Mouse (Mus musculus) embryonic facial prominence, embryonic 11.5 days (tissue): Measurements from ENCODE around the gene Npy2r. TPM values are rescaled to one million over a fixed set of nuclear protein-coding genes. Genes with fewer than 3 reads are reported as not detected.

Experiments used
- ATAC-seq: fragments of 200-750 bp; cut with Nextera tagmentation; replicated peaks from 2 replicates; pipeline ENCODE4 v1.8.0; 2017; ENCODE audit warnings: low read depth; ENCODE audit not compliant: insufficient number of reproducible peaks, low FRiP score, low TSS enrichment
- DNase-seq: peaks from one replicate; pipeline ENCODE4 v3.0.0-alpha.2; 2015; ENCODE audit warnings: low spot score
- H3K27ac ChIP-seq: fragments of 300-500 bp; sonication (generic); replicated peaks from 2 replicates; pipeline ENCODE4 v1.5.1; 2014; ENCODE audit warnings: mild to moderate bottlenecking, low read depth, low read length, control low read depth
- H3K27me3 ChIP-seq: fragments of 300-500 bp; sonication (generic); 2 replicates; pipeline ENCODE4 v1.6.1; 2014; ENCODE audit warnings: mild to moderate bottlenecking, low read length, moderate library complexity, mixed read lengths; ENCODE audit not compliant: control insufficient read depth, insufficient read depth
- H3K36me3 ChIP-seq: fragments of 300-500 bp; sonication (generic); replicated peaks from 2 replicates; pipeline ENCODE4 v1.6.1; 2014; ENCODE audit warnings: low read depth, mild to moderate bottlenecking, low read length, moderate library complexity, mixed read lengths; ENCODE audit not compliant: control insufficient read depth, insufficient read depth
- H3K4me1 ChIP-seq: fragments of 300-500 bp; sonication (generic); 2 replicates; pipeline ENCODE4 v1.6.1; 2014; ENCODE audit warnings: low read length, mixed read lengths; ENCODE audit not compliant: control insufficient read depth, insufficient read depth
- H3K4me2 ChIP-seq: fragments of 300-500 bp; sonication (generic); 2 replicates; pipeline ENCODE4 v1.6.1; 2014; ENCODE audit warnings: low read depth, mild to moderate bottlenecking, control low read depth, low read length, moderate library complexity
- H3K4me3 ChIP-seq: fragments of 300-500 bp; sonication (generic); 2 replicates; pipeline ENCODE4 v1.5.1; 2014; ENCODE audit warnings: low read depth, low read length, control low read depth
- H3K9ac ChIP-seq: fragments of 300-500 bp; sonication (generic); replicated peaks from 2 replicates; pipeline ENCODE4 v1.6.1; 2014; ENCODE audit warnings: mild to moderate bottlenecking, control low read depth, low read length
- H3K9me3 ChIP-seq: fragments of 300-500 bp; sonication (generic); replicated peaks from 2 replicates; pipeline ENCODE4 v1.6.1; 2016; ENCODE audit warnings: mild to moderate bottlenecking, low read length, inconsistent platforms, mixed read lengths; ENCODE audit not compliant: control insufficient read depth
- WGBS: fragments of 180-500 bp; shearing (Covaris S2); extraction: QIAGEN DNeasy Blood & Tissue Kit; methylation state at CpG from one replicate; pipeline ENCODE4 v1.1.7; 2014; 5-methylcytosine and 5-hydroxymethylcytosine counted together
- polyA plus RNA-seq: library from polyadenylated mRNA; unstranded; fragments of >200 nt; fragmentation: Nextera tagmentation; extraction: Ambion mirVana; gene quantifications from 2 replicates; pipeline ENCODE4 v1.2.1, GENCODE M21; 2014

Gene Npy2r
- polyA plus RNA-seq = not detected in 2 replicates

GRCm38 (mm10) chr3:82547908-82548721 lies at the start of gene Npy2r:
Gene Npy2r, minus strand, starts transcription at chr3:82548084.
- DNase-seq (peak; percentile 40), ATAC-seq (peak; percentile 83; the same call in 1 of the 2 replicates)
- WGBS = under 1% methylated on average over 32 of the region's 32 CpGs
- H3K27ac ChIP-seq = no peak within 1 kb of the TSS
- H3K9ac ChIP-seq = peak within 1 kb of the TSS; percentile 46
- H3K4me2 ChIP-seq = peak within 1 kb of the TSS; percentile 88
- H3K4me3 ChIP-seq = peak within 1 kb of the TSS; percentile 41
- H3K36me3 ChIP-seq = no peaks in the 10 kb centered on the region
- peaks cover 6% of the 10 kb centered on the region; the same call in 1 of the 2 replicates for H3K27me3 ChIP-seq
- H3K4me1 ChIP-seq = no peaks in the 10 kb centered on the region
- H3K9me3 ChIP-seq = no peaks in the 10 kb centered on the region

GRCm38 (mm10) chr3:82557786-82558185 lies 9.9 kb upstream of the Npy2r start:
- no peaks in the 10 kb centered on the region for H3K9me3 ChIP-seq
- H3K27ac ChIP-seq = no peak overlapping the region
- H3K36me3 ChIP-seq = no peaks in the 10 kb centered on the region
- H3K4me3 ChIP-seq = no peak overlapping the region
- H3K9ac ChIP-seq = no peak overlapping the region
- ATAC-seq (no peak), DNase-seq (no peak)
- no peaks in the 10 kb centered on the region for H3K27me3 ChIP-seq
- WGBS = 77% methylated on average over 3 of the region's 3 CpGs
- H3K4me1 ChIP-seq = no peaks in the 10 kb centered on the region
- no peak overlapping the region for H3K4me2 ChIP-seq

- Histone ChIP-seq H3K27ac (no peak overlapping the region), H3K27me3 (no peaks in the 10 kb centered on the region), H3K36me3 (no peaks in the 10 kb centered on the region), H3K4me3 (no peak overlapping the region), H3K9me3 (no peaks in the 10 kb centered on the region), H3K4me2 (no peak overlapping the region), H3K4me1 (no peaks in the 10 kb centered on the region), H3K9ac (no peak overlapping the region)
- ATAC-seq = no peak
- peak; percentile 12 for DNase-seq
- 77% methylated on average over 2 of the region's 2 CpGs for WGBS
Observed at GRCm38 (mm10) chr3:82556311-82556828, 8.5 kb upstream of the Npy2r start.

- Histone ChIP-seq H3K4me3 (no peak overlapping the region), H3K4me1 (no peaks in the 10 kb centered on the region), H3K9ac (no peak overlapping the region), H3K36me3 (no peaks in the 10 kb centered on the region), H3K9me3 (no peaks in the 10 kb centered on the region), H3K4me2 (no peak overlapping the region), H3K27ac (no peak overlapping the region), H3K27me3 (peaks cover 6% of the 10 kb centered on the region; the same call in 1 of the 2 replicates)
- no peak for ATAC-seq
- no peak for DNase-seq
- WGBS = 90% methylated on average over 5 of the region's 5 CpGs
Observed at GRCm38 (mm10) chr3:82549932-82550331, 2.0 kb upstream of the Npy2r start.

GRCm38 (mm10) chr3:82548753-82549152 lies 869 bp upstream of the Npy2r start:
- Histone ChIP-seq H3K27me3 (peaks cover 6% of the 10 kb centered on the region; the same call in 1 of the 2 replicates), H3K9ac (peak overlapping the region; percentile 46), H3K36me3 (no peaks in the 10 kb centered on the region), H3K4me2 (peak overlapping the region; percentile 88), H3K4me1 (no peaks in the 10 kb centered on the region), H3K9me3 (no peaks in the 10 kb centered on the region), H3K27ac (no peak overlapping the region), H3K4me3 (peak overlapping the region; percentile 41)
- ATAC-seq (no peak), DNase-seq (peak; percentile 68)
- WGBS = 2% methylated on average over 9 of the region's 9 CpGs

- Histone ChIP-seq H3K4me3 (no peak overlapping the region), H3K9ac (no peak overlapping the region), H3K4me1 (no peaks in the 10 kb centered on the region), H3K27me3 (no peaks in the 10 kb centered on the region), H3K9me3 (no peaks in the 10 kb centered on the region), H3K27ac (no peak overlapping the region), H3K36me3 (no peaks in the 10 kb centered on the region), H3K4me2 (no peak overlapping the region)
- 81% methylated on average over 2 of the region's 2 CpGs for WGBS
- no peak for DNase-seq
- no peak for ATAC-seq
Observed at GRCm38 (mm10) chr3:82541449-82541848, 6.4 kb downstream of the Npy2r start.

GRCm38 (mm10) chr3:82539951-82540350 lies 7.9 kb downstream of the Npy2r start:
- Histone ChIP-seq H3K4me2 (no peak overlapping the region), H3K27me3 (no peaks in the 10 kb centered on the region), H3K4me3 (no peak overlapping the region), H3K4me1 (no peaks in the 10 kb centered on the region), H3K36me3 (no peaks in the 10 kb centered on the region), H3K9me3 (no peaks in the 10 kb centered on the region), H3K27ac (no peak overlapping the region), H3K9ac (no peak overlapping the region)
- DNase-seq (no peak), ATAC-seq (no peak)
- 85% methylated on average over 5 of the region's 5 CpGs for WGBS

- no peak overlapping the region for H3K4me3 ChIP-seq
- H3K27me3 ChIP-seq = no peaks in the 10 kb centered on the region
- no peaks in the 10 kb centered on the region for H3K9me3 ChIP-seq
- H3K9ac ChIP-seq = no peak overlapping the region
- DNase-seq = no peak
- H3K36me3 ChIP-seq = no peaks in the 10 kb centered on the region
- H3K4me2 ChIP-seq = no peak overlapping the region
- WGBS = 88% methylated on average over 1 of the region's 1 CpGs
- no peaks in the 10 kb centered on the region for H3K4me1 ChIP-seq
- ATAC-seq = no peak
- H3K27ac ChIP-seq = no peak overlapping the region
Observed at GRCm38 (mm10) chr3:82524792-82525191, 23.1 kb downstream of the Npy2r start.
